Mouse (Mus musculus): ENCODE measurements around the gene Prdx2.

Prdx2 gene

DNA sequence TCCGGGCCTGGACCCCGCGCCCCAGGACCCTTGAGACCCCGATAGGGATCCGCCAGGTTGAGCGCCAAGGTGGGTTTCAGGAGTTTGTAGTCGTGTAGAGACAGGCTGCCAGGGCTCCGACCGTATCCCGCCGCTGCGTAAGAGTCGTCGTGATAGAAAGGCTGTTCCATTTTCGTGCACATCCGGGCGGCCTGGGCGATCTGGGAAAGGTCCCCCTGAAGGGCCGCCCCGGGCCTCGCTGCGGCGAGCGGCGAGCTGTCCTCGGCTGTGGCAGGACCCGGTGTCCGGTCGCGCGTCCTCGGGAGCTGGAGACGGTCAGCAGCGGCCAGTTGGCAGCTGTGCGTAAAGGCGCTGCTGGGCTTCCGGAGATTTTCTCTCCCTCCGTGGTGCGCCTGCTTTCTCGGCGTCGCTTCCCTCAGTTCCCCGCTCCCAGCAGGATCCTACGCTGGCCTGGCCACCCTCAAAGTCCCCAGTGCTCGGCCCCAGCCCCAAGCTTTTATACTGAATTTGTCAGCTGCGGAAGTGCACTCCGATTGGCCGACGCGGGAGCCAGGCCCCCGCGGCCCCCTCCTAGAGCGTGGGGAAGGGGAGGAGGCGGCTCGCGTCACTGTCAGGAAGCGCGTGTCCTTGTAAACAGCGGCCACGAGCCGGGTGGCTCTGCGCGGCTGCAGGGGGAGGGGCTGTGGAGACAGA is 9.0 kb downstream of the Prdx2 start, which contains the start of gene Junb:
Junb (minus strand) TSS at position 471 of the 693 bp plus-strand sequence.
- DNase-seq (ENCODE audit: low spot score in 2 of 2): peak; percentile 97

DNA sequence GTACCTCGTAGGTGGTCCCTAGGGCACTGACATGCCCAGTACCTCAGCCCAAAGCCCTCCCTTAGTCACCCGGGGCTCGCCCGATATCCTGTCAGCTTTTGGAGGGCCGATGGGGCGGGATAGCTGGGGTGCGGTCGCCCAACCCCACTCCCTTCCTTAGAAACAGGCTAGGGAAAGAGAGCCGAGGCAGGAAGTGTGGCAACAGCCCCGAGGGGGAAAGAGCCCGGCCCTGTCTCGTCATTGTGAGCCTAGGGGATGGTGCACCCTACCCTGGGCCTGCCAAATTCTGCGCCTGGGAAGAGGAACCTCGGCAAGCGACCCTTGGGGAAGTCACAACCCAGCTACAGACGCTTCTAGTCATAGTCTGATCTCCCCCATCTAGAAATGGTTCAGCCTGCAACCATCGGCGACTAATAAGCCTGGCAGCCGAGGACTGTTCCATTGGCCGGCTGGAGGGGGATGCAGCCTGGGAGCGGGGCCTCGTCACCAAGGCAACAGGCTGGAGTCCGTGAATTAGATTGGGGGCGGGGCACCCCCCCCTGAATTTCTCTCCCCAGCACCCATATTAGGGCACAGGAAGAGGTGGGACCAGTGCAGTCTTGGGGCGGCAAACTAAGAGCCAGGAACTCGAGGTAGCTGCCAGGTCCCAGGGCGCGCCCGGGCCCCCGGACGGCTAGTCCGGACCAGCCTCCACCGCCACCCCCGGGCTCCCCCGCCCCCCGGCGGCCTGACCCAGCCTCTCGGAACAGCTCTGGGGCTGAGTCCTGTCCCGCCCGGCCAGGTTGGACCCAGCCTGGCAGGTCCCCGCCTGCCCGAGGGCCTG is 10.4 kb downstream of the Prdx2 start:
- DNase-seq (ENCODE audit: low spot score in 2 of 2): peak; percentile 96 to 97

DNA sequence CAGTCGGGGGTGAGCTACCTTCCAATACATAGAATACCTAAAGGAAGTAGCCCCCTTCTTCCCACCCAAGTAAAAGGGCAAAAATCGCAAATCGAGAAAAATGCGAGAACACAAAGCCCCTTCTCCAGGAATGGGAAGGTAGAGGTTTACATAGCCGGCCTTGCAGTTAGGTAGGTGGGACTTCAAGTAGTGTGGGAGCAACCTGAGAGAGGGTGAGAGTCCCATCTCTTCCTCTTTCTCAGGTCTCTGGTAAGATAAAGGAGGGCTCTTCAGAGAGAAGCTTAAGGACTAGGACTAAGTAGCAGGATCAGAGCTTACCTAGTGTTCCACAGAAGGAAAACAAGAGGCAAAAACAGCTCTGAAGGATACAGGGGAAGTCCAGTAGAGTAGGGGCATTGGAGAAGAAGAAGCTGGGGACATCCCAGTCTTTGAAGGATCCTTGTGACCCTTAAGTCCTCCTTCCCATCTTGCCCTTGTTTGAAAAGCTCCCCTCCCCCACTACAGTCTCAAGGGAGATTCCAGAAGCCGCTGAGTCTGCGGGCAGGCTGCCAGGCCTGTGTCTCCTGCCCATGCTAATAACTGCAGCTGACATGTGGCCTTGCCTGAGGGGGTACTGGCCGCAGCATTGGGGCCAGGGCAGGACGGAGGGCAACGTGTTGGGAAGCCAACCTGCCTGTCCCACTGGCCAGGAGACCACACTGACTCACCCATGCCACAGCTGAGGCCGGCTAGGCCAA is 11.4 kb downstream of the Prdx2 start:
- DNase-seq (ENCODE audit: low spot score in 2 of 2): peak; percentile 77 to 79

DNA sequence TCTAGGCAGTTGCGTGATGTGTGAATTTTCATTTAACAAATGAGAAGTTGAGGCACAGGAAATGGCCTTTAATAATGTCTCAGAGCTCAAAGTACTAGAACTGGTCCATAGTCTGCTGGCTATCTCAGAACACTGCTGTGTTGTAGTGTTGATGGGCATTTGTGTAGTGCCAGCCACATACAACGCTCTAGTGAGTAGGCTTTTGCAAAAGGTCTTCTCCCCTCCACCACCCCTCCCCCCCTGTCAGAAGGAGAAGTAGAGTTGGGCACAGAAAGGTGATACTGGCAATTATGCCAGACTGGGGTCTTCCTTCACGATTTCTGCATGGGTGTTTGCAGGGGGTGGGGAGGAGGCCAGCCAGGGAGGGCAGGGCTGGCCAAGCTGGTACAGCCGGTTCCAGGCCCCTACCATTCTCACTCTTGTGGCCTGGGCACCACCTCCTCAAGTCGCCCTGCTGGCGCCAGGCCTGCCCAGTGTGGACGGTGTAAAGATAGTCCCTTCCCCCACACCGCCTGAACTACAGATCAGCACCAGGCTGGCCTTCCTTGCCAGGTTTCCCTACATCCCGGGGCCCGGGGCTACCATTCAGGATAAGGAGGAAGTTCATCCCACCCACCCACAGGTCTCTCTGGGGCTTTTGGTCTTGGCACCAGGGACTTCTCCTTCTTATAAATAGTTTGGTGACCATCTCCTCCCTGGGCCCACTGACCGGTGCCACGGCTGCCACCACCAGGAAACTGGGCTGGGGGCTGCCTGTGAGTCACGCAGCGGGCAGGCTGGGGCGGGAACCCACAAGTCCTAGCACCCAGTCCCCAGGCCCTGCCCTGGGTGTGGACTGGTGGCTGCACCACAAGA is 12.5 kb downstream of the Prdx2 start:
- DNase-seq (ENCODE audit: low spot score in 2 of 2): peak; percentile 67 to 75

DNA sequence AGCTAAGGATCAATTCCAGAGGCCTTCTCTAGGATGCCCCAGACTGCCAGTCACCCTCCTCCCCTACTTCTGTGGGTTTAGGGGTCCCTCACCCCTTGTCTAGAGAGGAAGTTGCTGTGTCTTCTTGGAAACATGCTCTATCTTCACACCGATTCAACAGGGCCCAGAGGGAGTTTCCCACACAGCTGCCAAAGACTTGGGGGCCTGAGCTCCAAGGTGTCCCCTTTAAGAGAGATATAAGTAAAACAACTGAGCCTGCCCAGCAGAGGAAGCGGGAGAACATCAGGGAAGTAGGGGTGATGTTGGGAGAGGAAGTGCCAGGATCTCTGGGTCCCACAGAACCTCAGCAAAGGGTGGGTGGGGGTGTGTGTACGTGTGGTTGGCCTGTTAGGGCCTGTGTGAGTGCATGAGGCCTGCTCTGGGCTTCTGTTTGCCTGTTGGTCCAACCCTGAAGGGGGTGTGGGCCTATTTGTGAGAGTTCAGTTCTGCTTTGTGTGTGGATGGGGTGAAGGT is 13.2 kb downstream of the Prdx2 start:
- DNase-seq (ENCODE audit: low spot score in 2 of 2): peak; percentile 35 to 70

DNA sequence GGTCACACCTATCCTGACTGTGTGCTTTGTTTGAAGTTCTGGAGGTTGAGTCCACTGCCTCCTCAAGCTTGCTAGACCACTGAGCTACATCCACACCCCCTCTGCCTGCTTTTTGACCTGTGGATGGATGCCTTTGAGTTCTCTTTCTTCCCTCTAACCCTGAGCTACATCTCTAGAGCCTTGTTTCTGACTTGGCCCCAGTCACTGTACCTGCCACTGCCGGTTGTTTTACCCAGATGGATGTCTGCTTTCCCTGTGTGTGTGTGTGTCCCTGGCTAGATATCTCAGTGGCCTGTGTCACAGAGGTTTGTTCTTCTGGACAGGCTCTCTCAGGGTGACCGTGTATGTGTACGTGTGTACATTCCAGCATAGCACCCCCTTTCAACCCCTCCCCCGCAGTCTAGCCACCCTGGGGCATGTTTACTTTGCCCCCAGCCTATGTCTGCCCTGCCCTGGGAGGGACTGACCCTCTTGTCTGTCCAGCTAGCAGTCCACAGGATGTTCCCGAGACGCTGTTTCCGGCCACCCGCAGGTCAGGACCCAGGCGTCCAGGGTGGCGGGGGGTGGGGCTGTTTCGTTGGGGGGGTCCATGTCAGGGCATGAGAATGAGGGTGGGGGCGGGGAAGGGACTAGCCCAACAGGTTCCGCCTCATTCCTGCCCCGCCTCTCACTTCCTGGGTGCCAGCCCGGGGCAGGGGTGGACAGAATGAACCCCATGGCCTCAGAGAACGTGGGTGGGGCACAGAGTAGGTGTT is 15.1 kb downstream of the Prdx2 start:
- peak; percentile 66 to 77 for DNase-seq (ENCODE audit: low spot score in 2 of 2)

DNA sequence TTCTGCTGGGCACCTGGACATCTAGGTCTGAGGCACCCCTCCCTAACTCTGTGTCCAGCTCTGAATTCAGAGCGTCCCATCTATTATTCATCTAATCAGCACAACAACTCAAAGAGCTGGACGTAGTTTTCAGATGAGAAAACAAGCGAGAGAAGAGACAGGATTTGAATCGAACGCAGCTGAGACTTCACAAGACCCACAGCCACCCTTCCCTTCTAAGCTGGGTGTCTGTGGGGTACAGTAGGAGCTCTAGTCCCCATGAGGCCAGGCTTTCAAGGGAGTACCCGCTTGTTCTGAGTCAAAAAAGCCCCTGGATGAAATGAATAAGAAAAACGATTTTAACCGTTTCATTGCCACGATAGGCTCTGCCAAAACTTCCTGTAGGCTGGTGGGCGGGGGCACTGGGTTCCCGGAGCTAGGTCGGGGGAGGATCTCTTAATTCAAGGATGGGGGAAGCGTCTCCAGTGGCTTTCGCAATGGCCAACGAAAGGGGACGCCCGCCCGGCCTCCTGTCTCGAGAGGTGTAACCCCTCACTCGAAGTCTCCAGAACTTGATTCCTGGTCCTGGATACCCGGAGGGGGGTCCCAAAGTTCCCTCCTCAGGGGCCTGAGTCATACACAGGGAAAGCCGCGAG is 15.8 kb downstream of the Prdx2 start:
- DNase-seq (ENCODE audit: low spot score in 2 of 2): no peak

DNA sequence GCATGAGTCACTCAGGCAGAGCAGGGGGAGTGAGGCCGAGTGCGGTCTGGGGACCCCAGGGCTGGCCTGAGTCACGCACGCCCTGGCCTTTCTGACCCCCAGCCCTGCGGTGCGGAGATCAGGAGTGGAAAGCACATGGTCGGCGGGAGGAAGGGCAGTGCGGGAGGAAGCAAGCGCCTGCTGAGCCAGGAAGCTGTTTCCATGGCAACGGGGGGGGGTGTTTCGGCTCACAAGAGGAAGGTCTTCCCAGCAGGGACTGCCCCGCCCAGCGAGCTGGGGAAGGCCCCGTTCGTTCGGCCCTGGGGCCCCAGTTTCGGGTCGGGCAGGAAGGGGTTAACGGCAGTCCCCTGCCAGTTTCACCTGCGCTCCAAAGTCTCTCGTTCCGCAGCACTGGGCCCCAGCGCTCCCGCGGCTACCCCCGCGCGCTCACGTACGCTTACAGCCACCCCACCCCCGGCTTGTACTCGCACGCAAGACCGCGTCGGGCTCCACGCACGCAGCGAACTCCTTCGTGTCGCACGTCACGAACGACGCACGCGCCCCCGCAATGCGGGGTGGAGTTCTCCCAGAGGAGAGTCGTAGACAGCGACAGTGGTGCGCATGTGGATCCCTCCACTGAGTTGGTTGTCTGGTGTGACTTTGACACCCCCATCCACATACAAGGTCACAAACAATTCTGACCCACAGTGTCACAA is 16.4 kb downstream of the Prdx2 start:
- DNase-seq (ENCODE audit: low spot score in 2 of 2): peak; percentile 81 to 87

DNA sequence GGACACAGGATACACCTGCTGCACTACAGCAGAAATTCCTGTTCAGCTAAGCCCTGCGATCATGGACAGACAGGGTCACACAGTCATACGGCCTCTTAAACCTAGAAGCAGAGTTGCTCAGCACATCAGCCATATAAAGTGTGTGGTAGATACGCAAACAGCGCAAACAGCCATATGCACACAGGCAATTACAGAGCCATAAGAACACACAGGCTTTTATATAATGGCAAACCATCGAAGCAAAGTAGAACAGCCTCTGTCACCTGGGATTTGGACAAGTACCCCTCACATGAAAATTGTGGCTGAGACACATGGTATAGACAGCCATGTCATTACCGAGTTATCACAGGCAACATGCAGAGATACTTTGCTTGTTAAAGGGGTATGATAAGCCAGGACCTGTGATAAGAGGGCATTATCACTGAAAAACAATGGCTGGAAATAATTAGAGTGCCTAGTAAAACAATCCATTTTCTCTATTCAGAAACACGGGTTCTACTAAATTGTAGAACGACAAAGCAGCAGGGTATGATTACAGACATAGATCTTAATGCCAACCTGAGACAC is 17.1 kb downstream of the Prdx2 start:
- DNase-seq (ENCODE audit: low spot score in 2 of 2): no peak

DNA sequence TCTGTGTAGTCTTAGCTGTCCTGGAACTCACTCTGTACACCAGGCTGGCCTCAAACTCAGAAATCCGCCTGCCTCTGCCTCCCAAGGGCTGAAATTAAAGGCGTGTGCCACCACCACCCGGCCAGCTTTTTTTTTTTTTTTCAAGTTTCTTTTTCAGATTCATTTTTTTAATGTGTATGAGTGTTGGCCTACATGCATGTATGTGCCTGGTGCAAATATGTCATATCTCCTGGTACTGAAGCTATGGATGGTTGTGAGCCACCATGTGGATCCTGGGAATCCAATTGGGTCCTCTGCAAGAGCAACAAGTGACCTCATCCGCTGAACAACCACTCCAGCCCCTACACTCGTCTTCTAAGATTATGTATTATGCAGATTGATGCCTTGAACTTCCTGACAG is 18.0 kb downstream of the Prdx2 start:
- DNase-seq (ENCODE audit: low spot score in 2 of 2): no peak

DNA sequence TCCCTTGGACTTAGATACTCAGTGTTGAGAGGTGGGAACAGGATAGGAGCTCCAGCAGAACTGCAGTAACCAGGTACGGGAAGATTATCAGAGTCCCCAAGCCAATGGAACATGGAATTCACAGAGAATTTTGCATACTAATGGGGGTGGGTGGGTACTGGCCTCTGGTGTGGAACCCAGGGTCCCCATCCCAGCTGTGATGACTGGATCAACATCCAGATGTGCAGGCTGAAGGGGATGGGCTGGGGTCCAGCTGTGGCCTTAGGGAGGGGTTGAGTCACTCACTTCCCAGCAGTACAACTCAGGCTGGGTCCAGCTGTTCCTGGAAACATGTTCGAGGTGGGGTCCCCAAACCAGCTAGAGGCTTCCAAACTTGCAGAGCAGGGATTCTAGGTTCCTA is 18.5 kb downstream of the Prdx2 start:
- DNase-seq (ENCODE audit: low spot score in 2 of 2): no peak

DNA sequence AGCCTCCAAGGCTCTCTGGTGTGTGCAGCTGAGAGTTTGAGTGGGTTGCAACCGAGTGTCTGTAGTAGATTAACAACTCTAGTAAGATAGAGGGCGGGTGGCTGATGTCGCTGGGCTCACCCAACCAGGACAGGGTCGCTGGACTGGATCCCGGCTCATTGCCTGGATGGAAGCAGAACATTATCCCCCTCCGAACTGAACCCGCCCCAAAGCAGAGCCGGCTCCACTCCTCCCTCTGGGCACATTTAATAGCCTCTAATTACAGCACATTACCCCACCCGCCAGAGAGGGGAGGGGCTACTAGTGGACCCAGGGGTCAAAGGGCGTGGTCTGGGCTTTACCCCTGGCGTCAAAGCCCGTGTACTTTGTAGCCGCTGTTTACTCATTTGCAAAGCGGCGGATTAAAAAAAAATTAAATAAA is 19.9 kb downstream of the Prdx2 start:
- DNase-seq (ENCODE audit: low spot score in 2 of 2): peak; percentile 62 to 77

DNA sequence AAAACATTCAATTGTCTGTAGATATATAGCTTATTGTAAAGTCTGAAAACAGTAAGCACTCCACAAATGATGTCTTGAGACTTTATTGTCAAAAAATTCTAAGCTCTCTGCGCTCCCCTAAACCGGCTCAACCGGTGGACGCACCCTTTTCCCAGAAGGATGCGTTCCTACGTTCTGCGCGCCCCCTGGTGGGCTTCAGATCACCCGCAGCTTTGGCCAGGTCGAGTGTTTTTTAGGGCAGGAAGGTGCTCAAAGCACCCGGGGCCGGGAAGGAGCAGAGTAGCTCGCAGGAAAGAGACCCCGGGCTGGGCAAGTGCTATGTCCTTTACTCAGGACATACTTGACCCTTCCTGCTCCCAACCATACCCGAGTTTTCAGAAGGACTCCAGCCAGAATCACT is 20.4 kb downstream of the Prdx2 start:
- peak; percentile 94 to 96 for DNase-seq (ENCODE audit: low spot score in 2 of 2)

DNA sequence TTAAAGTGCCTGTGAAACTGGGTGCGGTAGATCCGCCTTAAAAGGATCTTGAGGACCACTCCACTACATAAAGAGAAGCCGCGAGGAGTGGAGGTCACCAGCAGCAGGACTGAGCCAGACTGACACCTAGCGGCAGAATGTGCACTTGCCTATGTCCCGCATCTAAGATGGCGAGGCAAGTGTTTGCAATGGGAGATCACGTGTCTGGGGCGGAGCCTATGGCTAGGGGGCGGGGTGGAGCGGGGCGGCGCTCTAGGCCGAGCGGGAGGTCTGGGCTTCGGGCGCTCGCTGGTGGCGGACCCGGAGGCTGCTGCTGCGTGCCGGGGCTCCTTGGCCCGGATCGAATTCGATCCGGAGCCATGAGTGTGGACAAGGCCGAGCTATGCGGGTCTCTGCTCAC is 21.0 kb downstream of the Prdx2 start, which contains the start of gene Hook2:
Hook2 (plus strand) TSS at position 255 of the 400 bp plus-strand sequence.
- peak; percentile 94 to 96 for DNase-seq (ENCODE audit: low spot score in 2 of 2)

DNA sequence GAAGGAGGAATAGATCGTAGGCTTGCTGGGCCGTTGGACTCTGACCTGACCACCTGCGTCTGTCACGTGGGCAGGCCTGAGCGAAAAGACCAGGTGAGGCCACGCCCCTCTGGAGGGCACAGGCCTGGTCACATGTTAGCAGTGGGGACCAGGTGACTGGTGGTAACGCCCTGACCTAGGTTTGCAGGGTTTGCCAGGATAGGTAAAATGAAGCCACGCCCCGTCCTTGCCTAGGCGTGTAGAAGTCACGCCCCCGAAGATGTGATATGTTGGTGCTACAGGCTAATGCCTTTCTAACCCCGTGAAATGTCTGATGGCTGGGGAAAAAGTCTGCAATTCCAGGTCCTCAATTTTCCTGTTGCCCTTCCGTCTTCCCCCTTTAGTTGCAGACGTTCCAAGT is 21.4 kb downstream of the Prdx2 start:
- peak; percentile 73 to 79 for DNase-seq (ENCODE audit: low spot score in 2 of 2)

DNA sequence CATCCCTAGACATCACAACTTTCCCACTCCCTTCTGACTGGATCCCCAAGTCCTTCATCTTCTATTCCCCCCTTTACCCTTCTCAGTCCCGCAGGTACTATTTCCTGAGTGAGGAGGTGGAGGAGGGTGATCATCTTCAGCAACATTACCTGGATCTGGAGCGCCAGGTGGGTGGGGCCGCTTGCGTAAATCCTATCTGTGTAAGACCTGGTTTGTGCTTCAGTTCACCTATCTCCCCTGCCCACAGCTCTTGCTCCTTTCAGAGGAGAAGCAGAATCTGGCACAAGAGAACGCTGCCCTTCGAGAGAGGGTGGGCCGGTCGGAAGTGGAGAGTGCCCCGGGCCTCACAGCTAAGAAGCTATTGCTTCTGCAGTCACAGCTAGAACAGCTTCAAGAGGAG is 25.0 kb downstream of the Prdx2 start:
- DNase-seq (ENCODE audit: low spot score in 2 of 2): no peak

DNA sequence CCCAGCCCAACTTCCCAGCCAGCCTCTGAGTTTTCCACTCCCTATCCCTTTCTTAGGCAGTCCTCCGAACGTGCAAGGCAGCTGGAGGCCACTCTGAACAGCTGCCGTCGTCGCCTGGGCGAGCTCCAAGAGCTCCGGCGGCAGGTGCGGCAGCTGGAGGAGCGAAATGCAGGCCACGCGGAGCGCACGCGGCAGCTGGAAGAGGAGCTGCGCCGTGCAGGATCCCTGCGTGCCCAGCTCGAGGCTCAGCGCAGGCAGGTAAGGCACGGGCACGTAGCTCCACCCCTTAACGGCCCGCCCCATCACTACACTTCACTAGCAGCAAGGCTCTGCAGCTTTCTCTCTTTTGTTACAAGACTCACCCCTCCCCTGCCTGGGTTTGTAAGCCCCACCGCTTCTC is 26.3 kb downstream of the Prdx2 start:
- no peak for DNase-seq (ENCODE audit: low spot score in 2 of 2)

DNA sequence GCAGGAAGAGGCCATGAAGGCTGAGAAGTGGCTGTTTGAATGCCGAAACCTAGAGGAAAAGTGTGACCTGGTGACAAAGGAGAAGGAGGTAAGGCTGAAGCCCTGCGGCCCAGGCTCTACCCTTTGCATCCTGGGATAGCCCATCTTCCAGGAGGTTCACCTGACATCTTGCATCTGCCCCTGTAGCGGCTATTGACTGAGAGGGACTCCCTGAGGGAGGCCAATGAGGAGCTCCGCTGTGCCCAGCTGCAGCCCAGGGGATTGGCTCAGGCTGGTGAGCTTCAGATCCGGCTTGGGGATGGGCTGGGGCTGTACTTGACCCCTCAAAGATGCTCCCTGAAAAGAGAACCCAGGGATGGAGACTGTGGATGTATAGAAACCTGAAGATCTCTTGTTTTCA is 27.6 kb downstream of the Prdx2 start:
- DNase-seq (ENCODE audit: low spot score in 2 of 2): no peak

All from urinary bladder, adult 18-20 months (tissue).